Mouse (Mus musculus) neural tube, embryonic 12.5 days (tissue): ENCODE results near the gene Lrrc39. TPM values are rescaled to one million over a fixed set of nuclear protein-coding genes. Genes with fewer than 3 reads are reported as not detected.

Source experiments
- ATAC-seq: fragments of 200-750 bp; cut with Nextera tagmentation; 2 replicates; pipeline ENCODE4 v1.8.0; 2017; ENCODE audit warnings: low read depth, mild to moderate bottlenecking, moderate TSS enrichment, moderate library complexity; ENCODE audit not compliant: low FRiP score
- H3K27ac ChIP-seq: fragments of 300-500 bp; sonication (generic); 2 replicates; pipeline ENCODE4 v1.5.1; 2016
- H3K27me3 ChIP-seq: fragments of 300-500 bp; sonication (generic); replicated peaks from 2 replicates; pipeline ENCODE4 v1.6.1; 2016; ENCODE audit warnings: mild to moderate bottlenecking
- H3K36me3 ChIP-seq: fragments of 300-500 bp; sonication (generic); 2 replicates; pipeline ENCODE4 v1.6.1; 2016; ENCODE audit warnings: mild to moderate bottlenecking
- H3K4me1 ChIP-seq: fragments of 300-500 bp; sonication (generic); 2 replicates; pipeline ENCODE4 v1.6.1; 2016
- H3K4me2 ChIP-seq: fragments of 300-500 bp; sonication (generic); replicated peaks from 2 replicates; pipeline ENCODE4 v1.6.1; 2016; ENCODE audit warnings: mild to moderate bottlenecking
- H3K4me3 ChIP-seq: fragments of 300-500 bp; sonication (generic); 2 replicates; pipeline ENCODE4 v1.5.1; 2016
- H3K9ac ChIP-seq: fragments of 300-500 bp; sonication (generic); 2 replicates; pipeline ENCODE4 v1.6.1; 2016; ENCODE audit warnings: mild to moderate bottlenecking
- H3K9me3 ChIP-seq: fragments of 300-500 bp; sonication (generic); 2 replicates; pipeline ENCODE4 v1.6.1; 2016; ENCODE audit warnings: mild to moderate bottlenecking
- WGBS: fragments of 180-500 bp; shearing (Covaris S2); methylation state at CpG from one replicate; pipeline ENCODE4 v1.1.7; 2016; 5-methylcytosine and 5-hydroxymethylcytosine counted together
- polyA plus RNA-seq: library from polyadenylated mRNA; unstranded; fragments of >200 nt; fragmentation: Nextera tagmentation; extraction: Ambion mirVana; gene quantifications from 2 replicates; pipeline ENCODE4 v1.2.1, GENCODE M21; 2016

Lrrc39 gene
- polyA plus RNA-seq, 1 experiment from 2014 or later: 0.70 TPM

GRCm38 (mm10) chr3:116615318-116616068, 52.7 kb downstream of the Lrrc39 start:
- H3K36me3 ChIP-seq: peaks cover 52% of the 10 kb centered on the region

GRCm38 (mm10) chr3:116618855-116619254, 56.1 kb downstream of the Lrrc39 start:
- H3K9ac ChIP-seq: no peak overlapping the region
- ATAC-seq: no peak
- no peaks in the 10 kb centered on the region for H3K4me1 ChIP-seq
- WGBS: 89% methylated on average over 6 of the region's 6 CpGs
- H3K27ac ChIP-seq: no peak overlapping the region
- no peak overlapping the region for H3K4me2 ChIP-seq
- peaks cover 66% of the 10 kb centered on the region for H3K36me3 ChIP-seq
- H3K4me3 ChIP-seq: no peak overlapping the region
- no peaks in the 10 kb centered on the region for H3K27me3 ChIP-seq
- no peaks in the 10 kb centered on the region for H3K9me3 ChIP-seq

More at GRCm38 (mm10) chr3:116615318-116616068, 52.7 kb downstream of the Lrrc39 start:
- Histone ChIP-seq H3K27me3 (no peaks in the 10 kb centered on the region), H3K9me3 (no peaks in the 10 kb centered on the region), H3K4me2 (no peak overlapping the region), H3K27ac (no peak overlapping the region), H3K4me1 (no peaks in the 10 kb centered on the region), H3K9ac (no peak overlapping the region), H3K4me3 (no peak overlapping the region)
- 91% methylated on average over 8 of the region's 8 CpGs for whole genome bisulfite sequencing
- ATAC-seq: no peak

- WGBS: 94% methylated on average over 7 of the region's 7 CpGs
- no peaks in the 10 kb centered on the region for H3K4me1 ChIP-seq
- no peak for ATAC-seq
Measured at GRCm38 (mm10) chr3:116620636-116621370, 58.0 kb downstream of the Lrrc39 start.

GRCm38 (mm10) chr3:116622641-116623040, 59.9 kb downstream of the Lrrc39 start:
- Histone ChIP-seq H3K4me1 (no peaks in the 10 kb centered on the region), H3K4me3 (no peak overlapping the region), H3K27ac (no peak overlapping the region), H3K4me2 (no peak overlapping the region), H3K9me3 (no peaks in the 10 kb centered on the region), H3K9ac (no peak overlapping the region), H3K27me3 (no peaks in the 10 kb centered on the region), H3K36me3 (peaks cover 41% of the 10 kb centered on the region)
- ATAC-seq: no peak
- 92% methylated on average over 7 of the region's 7 CpGs for WGBS

More at GRCm38 (mm10) chr3:116620636-116621370, 58.0 kb downstream of the Lrrc39 start:
- no peaks in the 10 kb centered on the region for H3K9me3 ChIP-seq
- peaks cover 48% of the 10 kb centered on the region for H3K36me3 ChIP-seq
- H3K27ac ChIP-seq: no peak overlapping the region
- H3K4me2 ChIP-seq: no peak overlapping the region
- H3K9ac ChIP-seq: no peak overlapping the region
- no peak overlapping the region for H3K4me3 ChIP-seq
- no peaks in the 10 kb centered on the region for H3K27me3 ChIP-seq

GRCm38 (mm10) chr3:116631459-116631858, 68.7 kb downstream of the Lrrc39 start:
- Histone ChIP-seq H3K36me3 (peaks cover 51% of the 10 kb centered on the region), H3K4me3 (no peak overlapping the region), H3K27ac (no peak overlapping the region), H3K4me2 (no peak overlapping the region), H3K9me3 (no peaks in the 10 kb centered on the region), H3K27me3 (no peaks in the 10 kb centered on the region), H3K9ac (no peak overlapping the region), H3K4me1 (no peaks in the 10 kb centered on the region)
- WGBS: 69% methylated on average over 1 of the region's 1 CpGs
- ATAC-seq: no peak

Other genes starting within 250 kb of the Lrrc39 start
- gene Cdc14a, start 138.9 kb upstream of the Lrrc39 start, polyA plus RNA-seq: 17.1 and 17.7 TPM in 2 replicates
- gene Rtca, start 54.8 kb upstream of the Lrrc39 start, polyA plus RNA-seq: 117 and 119 TPM in 2 replicates
- 13.7 and 17.2 TPM in 2 replicates for gene Dbt, start 49.9 kb upstream of the Lrrc39 start, polyA plus RNA-seq
- 29.5 and 31.7 TPM in 2 replicates for gene Sass6, start 32.0 kb downstream of the Lrrc39 start, polyA plus RNA-seq
- 28.7 and 34.4 TPM in 2 replicates for gene Trmt13, start 51.6 kb downstream of the Lrrc39 start, polyA plus RNA-seq
- gene Mfsd14a, start 99.7 kb downstream of the Lrrc39 start, polyA plus RNA-seq: 68.6 and 72.2 TPM in 2 replicates
- not detected in 2 replicates for gene Gm43191, start 118.3 kb downstream of the Lrrc39 start, polyA plus RNA-seq
- gene Slc35a3, start 149.9 kb downstream of the Lrrc39 start, polyA plus RNA-seq: 9.1 TPM in 2 replicates
- gene Agl, start 245.2 kb downstream of the Lrrc39 start, polyA plus RNA-seq: 17.7 and 19.0 TPM in 2 replicates